Comparison of ENCODE assay signal across 8 mouse cellular contexts in the genomic region with DNA sequence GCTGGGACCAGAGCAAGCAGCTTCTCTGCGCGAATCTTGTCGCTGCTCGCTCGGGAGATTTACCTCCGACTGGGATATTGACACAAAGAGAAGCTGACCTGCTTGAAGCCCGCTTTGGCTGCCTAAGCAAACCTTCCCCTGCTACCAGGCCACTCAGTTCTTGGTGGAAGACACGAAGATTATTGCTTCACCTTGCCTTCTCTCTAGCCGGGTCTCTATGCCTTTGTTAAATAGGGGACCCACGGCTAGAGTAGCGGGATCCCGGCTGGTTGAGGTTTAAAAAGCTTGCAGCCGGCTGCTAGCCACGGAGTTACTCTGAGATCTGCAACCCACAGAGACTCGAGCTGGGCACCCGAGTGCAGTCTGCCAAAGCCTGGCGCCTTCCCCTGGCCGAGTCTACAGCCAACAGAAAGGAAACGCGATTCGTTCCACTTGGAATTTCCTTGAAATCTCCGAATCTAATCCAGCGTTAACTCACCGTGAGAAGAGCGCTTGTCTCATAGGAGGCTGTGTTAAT. TPM values are rescaled to one million over a fixed set of nuclear protein-coding genes. Genes with fewer than 3 reads are reported as not detected.
DNase-seq lines count a peak whose midpoint lies in the region; ATAC-seq and TF ChIP-seq lines count a peak whose summit lies in the region.

No protein-coding gene starts in this region.

- H3K9ac ChIP-seq in kidney, embryonic 15.5 days = no peak overlapping the region
- no peak overlapping the region for H3K9ac ChIP-seq in forebrain, postnatal 0 days
- H3K9ac ChIP-seq in midbrain, embryonic 16.5 days (ENCODE audit: low read depth, low read length) = peak overlapping the region; percentile 38

- no peaks in the 10 kb centered on the region for H3K36me3 ChIP-seq in kidney, adult 2 months (ENCODE audit: control insufficient read depth, insufficient read depth, low read length)
- H3K36me3 ChIP-seq in kidney, embryonic 15.5 days = no peaks in the 10 kb centered on the region
- no peaks in the 10 kb centered on the region for H3K36me3 ChIP-seq in forebrain, postnatal 0 days (ENCODE audit: insufficient read depth)
- H3K36me3 ChIP-seq in midbrain, embryonic 16.5 days (ENCODE audit: control insufficient read depth, insufficient read depth, low read length) = no peaks in the 10 kb centered on the region

- no peak for TF ChIP-seq POLR2A in kidney, adult 2 months (IDR thresholded peaks at IDR 0.05; ENCODE audit: low read depth, low read length)
- TF ChIP-seq POLR2A in bone marrow, adult 2 months (IDR thresholded peaks at IDR 0.05; ENCODE audit: borderline replicate concordance, control insufficient read depth, low read depth, low read length) = no peak

- H3K4me3 ChIP-seq in kidney, adult 2 months (ENCODE audit: insufficient read depth, low read depth, low read length) = no peak overlapping the region
- no peak overlapping the region for H3K4me3 ChIP-seq in kidney, embryonic 15.5 days (replicated peaks)
- peak overlapping the region; percentile 33 for H3K4me3 ChIP-seq in bone marrow, adult 2 months (replicated peaks; ENCODE audit: control insufficient read depth, low read depth, low read length)
- no peak overlapping the region for H3K4me3 ChIP-seq in forebrain, postnatal 0 days (ENCODE audit: low read depth, low read length)
- H3K4me3 ChIP-seq in midbrain, embryonic 16.5 days (ENCODE audit: low read depth, low read length) = peak overlapping the region; percentile 41

- H3K27ac ChIP-seq in kidney, adult 2 months (ENCODE audit: insufficient read depth, low read depth, low read length) = no peak overlapping the region
- H3K27ac ChIP-seq in kidney, embryonic 15.5 days = no peak overlapping the region
- H3K27ac ChIP-seq in bone marrow, adult 2 months (ENCODE audit: control insufficient read depth, insufficient read depth, low read depth, low read length, poor library complexity) = no peak overlapping the region
- H3K27ac ChIP-seq in forebrain, postnatal 0 days (ENCODE audit: low read depth, low read length) = no peak overlapping the region
- H3K27ac ChIP-seq in midbrain, embryonic 16.5 days (ENCODE audit: low read length) = no peak overlapping the region

- 3% methylated on average over 25 of the region's 25 CpGs for WGBS in kidney, adult 2 months
- under 1% methylated on average over 25 of the region's 25 CpGs for WGBS in kidney, embryonic 15.5 days
- WGBS in bone marrow, adult 2 months = 4% methylated on average over 25 of the region's 25 CpGs
- WGBS in forebrain, postnatal 0 days = under 1% methylated on average over 25 of the region's 25 CpGs
- under 1% methylated on average over 25 of the region's 25 CpGs for WGBS in midbrain, embryonic 16.5 days

- H3K4me1 ChIP-seq in kidney, adult 2 months (ENCODE audit: control insufficient read depth, insufficient read depth, low read length) = no peaks in the 10 kb centered on the region
- H3K4me1 ChIP-seq in kidney, embryonic 15.5 days = peaks cover 25% of the 10 kb centered on the region
- no peaks in the 10 kb centered on the region; the same call in none of the 2 replicates for H3K4me1 ChIP-seq in bone marrow, adult 2 months (ENCODE audit: control insufficient read depth, insufficient read depth, low read length)
- H3K4me1 ChIP-seq in forebrain, postnatal 0 days (ENCODE audit: insufficient read depth) = no peaks in the 10 kb centered on the region
- H3K4me1 ChIP-seq in midbrain, embryonic 16.5 days (ENCODE audit: control insufficient read depth, insufficient read depth, low read length) = peaks cover 10% of the 10 kb centered on the region; the same call in 1 of the 2 replicates

- no peak overlapping the region for H3K4me2 ChIP-seq in kidney, embryonic 15.5 days
- H3K4me2 ChIP-seq in forebrain, postnatal 0 days (ENCODE audit: low read depth) = no peak overlapping the region
- H3K4me2 ChIP-seq in midbrain, embryonic 16.5 days (ENCODE audit: low read length) = peak overlapping the region; percentile 41

- H3K27me3 ChIP-seq in kidney, adult 2 months (replicated peaks; ENCODE audit: control insufficient read depth, insufficient read depth, low read length) = peaks cover 23% of the 10 kb centered on the region
- peaks cover 98% of the 10 kb centered on the region for H3K27me3 ChIP-seq in kidney, embryonic 15.5 days
- peaks cover 73% of the 10 kb centered on the region for H3K27me3 ChIP-seq in forebrain, postnatal 0 days (ENCODE audit: insufficient read depth, low read length)
- H3K27me3 ChIP-seq in midbrain, embryonic 16.5 days (ENCODE audit: control insufficient read depth, insufficient read depth, low read depth, low read length) = peaks cover 67% of the 10 kb centered on the region

- H3K9me3 ChIP-seq in kidney, embryonic 15.5 days (replicated peaks) = no peaks in the 10 kb centered on the region
- H3K9me3 ChIP-seq in forebrain, postnatal 0 days (ENCODE audit: low read length) = no peaks in the 10 kb centered on the region
- no peaks in the 10 kb centered on the region for H3K9me3 ChIP-seq in midbrain, embryonic 16.5 days (replicated peaks; ENCODE audit: control insufficient read depth, low read length, poor library complexity, severe bottlenecking)

- TF ChIP-seq CTCF in kidney, adult 2 months (conservative IDR thresholded peaks at IDR 0.05; ENCODE audit: insufficient read depth, insufficient read length, low read depth, low read length) = no peak
- TF ChIP-seq CTCF in bone marrow, adult 2 months (IDR thresholded peaks at IDR 0.05; ENCODE audit: control insufficient read depth, insufficient read depth, low read length) = no peak
- no peak for TF ChIP-seq CTCF in forebrain, postnatal 0 days (IDR thresholded peaks at IDR 0.05; ENCODE audit: low read depth)

- DNase-seq in kidney, adult 2 months = peak; percentile 31
- DNase-seq in forebrain, postnatal 0 days = peak; percentile 81
- no peak for DNase-seq in lung, postnatal 36 days
- no peak for DNase-seq in thymus, postnatal 36 days
- no peak for DNase-seq in ovary, postnatal 14 days (ENCODE audit: low spot score)

- ATAC-seq in kidney, embryonic 15.5 days (replicated peaks; ENCODE audit: low FRiP score) = no peak
- ATAC-seq in forebrain, postnatal 0 days = no peak
- no peak for ATAC-seq in midbrain, embryonic 16.5 days

RNA-seq across cellular contexts. Expression of gene Pax5, which starts 8.2 kb away (rescaled TPM):
- polyA plus RNA-seq in kidney, adult 2 months (2012; rRNA removed) = 0.10 and 3.4 TPM in 2 replicates
- 0.01 TPM in 1 of 2 replicates, not detected in the other for polyA plus RNA-seq in kidney, embryonic 15.5 days (2015; fragmentation: Nextera tagmentation; extraction: Ambion mirVana)
- 18.0 and 35.6 TPM in 2 replicates for polyA plus RNA-seq in bone marrow, adult 2 months (2011; ENCODE audit: insufficient read depth, insufficient read length, low replicate concordance, missing spikeins)
- total RNA-seq in forebrain, postnatal 0 days (2014; rRNA removed) = 0.14 and 1.5 TPM in 2 replicates
- 0.01 TPM in 1 of 2 replicates, not detected in the other for polyA plus RNA-seq in forebrain, postnatal 0 days (2015; fragmentation: Nextera tagmentation; extraction: Ambion mirVana)
- polyA plus RNA-seq in midbrain, embryonic 16.5 days (2015; fragmentation: Nextera tagmentation; extraction: Ambion mirVana) = 3.6 and 4.8 TPM in 2 replicates

RNA-seq across cellular contexts. Expression of gene Zcchc7, which starts 53.6 kb away (rescaled TPM):
- polyA plus RNA-seq in kidney, adult 2 months (2012; rRNA removed) = 8.7 and 9.1 TPM in 2 replicates
- polyA plus RNA-seq in kidney, embryonic 15.5 days (2015; fragmentation: Nextera tagmentation; extraction: Ambion mirVana) = 38.2 and 38.3 TPM in 2 replicates
- polyA plus RNA-seq in bone marrow, adult 2 months (2011; ENCODE audit: insufficient read depth, insufficient read length, low replicate concordance, missing spikeins) = 31.5 and 43.4 TPM in 2 replicates
- 23.6 and 24.1 TPM in 2 replicates for total RNA-seq in forebrain, postnatal 0 days (2014; rRNA removed)
- polyA plus RNA-seq in forebrain, postnatal 0 days (2015; fragmentation: Nextera tagmentation; extraction: Ambion mirVana) = 18.1 and 27.5 TPM in 2 replicates
- 31.2 and 34.7 TPM in 2 replicates for polyA plus RNA-seq in midbrain, embryonic 16.5 days (2015; fragmentation: Nextera tagmentation; extraction: Ambion mirVana)

Comparison
In these comparisons a context has a peak if more than half of its experiments do, and no peak if none do; other contexts are left out.
1. DNase-seq: peak in kidney, adult 2 months (single experiment) and forebrain, postnatal 0 days (single experiment); none in lung, postnatal 36 days (single experiment), thymus, postnatal 36 days (0 of 2) and ovary, postnatal 14 days (single experiment).
2. H3K4me3 ChIP-seq: peak in bone marrow, adult 2 months (single experiment) and midbrain, embryonic 16.5 days (single experiment); none in kidney, adult 2 months (single experiment), kidney, embryonic 15.5 days (single experiment) and forebrain, postnatal 0 days (single experiment).